Mouse (Mus musculus) adrenal gland, postnatal 25 days (tissue): ENCODE results near the gene Ezh1. TPM values are rescaled to one million over a fixed set of nuclear protein-coding genes. Genes with fewer than 3 reads are reported as not detected.
A peak's percentile ranks its signal among the peaks of the same experiment; 100 is the strongest.
"Not testable (repeated sequence)": the region's sequence is repeated elsewhere in the genome, so short reads cannot be mapped to it uniquely, and the experiment has no call there.

Experiments
- DNase-seq: peaks from one replicate; pipeline ENCODE4 v3.0.0; 2021; ENCODE audit warnings: mixed read lengths
- total RNA-seq: library from RNA; stranded (reverse); gene quantifications from 2 replicates; pipeline ENCODE4 v1.2.3, GENCODE M21; 2021

Gene Ezh1
- total RNA-seq, 1 experiment from 2014 or later, result 49.6 TPM

GRCm38 (mm10) chr11:101168301-101168980 lies 57.8 kb downstream of the Ezh1 start:
- DNase-seq, result peak; percentile 68

GRCm38 (mm10) chr11:101167963-101168300 lies 58.3 kb downstream of the Ezh1 start:
- no peak for DNase-seq

DNA sequence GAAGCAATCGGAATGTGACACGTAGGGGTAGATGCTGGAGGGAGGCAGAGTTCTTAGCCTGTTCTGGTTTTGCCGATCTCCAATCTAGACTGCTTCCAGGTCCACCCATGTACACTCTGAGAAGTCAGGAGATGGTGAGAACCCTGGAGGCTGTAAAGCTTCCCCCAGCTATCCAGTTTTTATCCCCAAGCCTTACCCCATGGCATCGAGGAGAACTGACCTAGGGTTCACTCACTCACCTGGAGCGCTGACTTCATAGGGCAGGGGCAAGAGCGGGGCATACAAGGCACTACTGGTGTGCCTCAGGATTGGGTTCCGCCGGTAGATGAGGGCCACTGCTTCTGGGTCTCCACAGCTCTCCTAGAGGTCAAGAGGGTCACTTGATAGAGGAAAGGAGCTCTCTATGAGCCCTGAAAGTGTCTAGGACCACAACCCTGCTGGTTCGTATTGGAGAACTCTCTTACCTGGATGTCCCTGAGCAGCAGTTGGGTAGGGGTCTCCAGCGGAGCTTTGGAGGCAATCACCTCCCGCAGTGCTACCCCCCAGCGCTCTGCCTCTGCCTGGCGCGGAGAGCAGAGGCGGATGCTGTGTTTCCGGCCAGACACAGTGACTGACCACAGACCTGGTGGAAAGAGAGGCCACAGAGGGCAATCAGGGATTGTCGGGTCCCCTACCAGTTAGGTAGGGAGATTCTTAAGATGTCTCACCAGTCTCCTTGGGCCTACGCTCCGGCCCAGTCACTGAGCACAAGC lies 58.9 kb downstream of the Ezh1 start:
- no peak for DNase-seq

GRCm38 (mm10) chr11:101166357-101166756 lies 59.9 kb downstream of the Ezh1 start:
- DNase-seq, result no peak

DNA sequence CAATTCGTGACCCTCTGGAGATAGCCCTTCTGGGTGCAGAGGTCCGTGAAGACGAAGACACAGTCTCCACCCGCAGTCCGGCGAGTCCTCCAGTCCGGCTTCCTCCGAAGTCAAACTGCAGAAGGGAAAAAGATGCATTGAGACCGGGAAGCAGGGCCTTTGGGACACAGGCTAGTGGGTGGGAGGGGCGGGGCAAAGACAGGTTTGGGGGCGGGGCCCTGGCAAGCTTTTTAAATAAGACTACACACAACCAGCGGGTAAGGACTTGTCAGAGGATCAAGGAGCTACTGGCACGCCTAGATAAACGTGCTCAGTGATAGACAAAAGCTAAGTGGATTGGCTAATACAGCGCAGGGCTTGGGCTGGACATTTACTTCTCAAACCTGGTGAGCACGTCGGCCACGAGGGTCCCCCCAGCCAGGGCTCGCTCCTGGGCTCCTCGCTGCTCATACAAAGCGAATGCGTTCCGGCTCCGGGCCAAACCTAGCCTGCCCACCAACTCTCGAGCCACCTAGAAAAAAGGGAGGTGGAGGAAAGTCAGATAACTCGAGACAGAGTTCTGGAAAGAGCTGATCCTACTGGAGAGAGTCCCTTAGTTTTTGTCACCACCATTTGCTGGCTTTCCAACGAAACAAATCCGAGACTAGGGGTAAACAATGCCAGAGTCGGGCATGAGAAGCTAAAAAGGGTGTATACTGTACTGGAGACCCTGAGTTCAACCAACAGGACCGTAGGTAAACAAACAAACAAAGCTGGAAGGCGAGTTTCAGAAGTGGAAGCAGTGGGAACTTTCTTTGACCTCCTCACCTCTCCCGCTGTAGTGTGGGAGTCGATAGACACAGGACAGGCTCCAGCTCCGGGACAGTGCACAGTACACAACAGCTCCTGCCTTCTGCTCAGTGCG lies 61.3 kb downstream of the Ezh1 start:
- no peak for DNase-seq

GRCm38 (mm10) chr11:101164351-101164665 lies 62.0 kb downstream of the Ezh1 start:
- no peak for DNase-seq

DNA sequence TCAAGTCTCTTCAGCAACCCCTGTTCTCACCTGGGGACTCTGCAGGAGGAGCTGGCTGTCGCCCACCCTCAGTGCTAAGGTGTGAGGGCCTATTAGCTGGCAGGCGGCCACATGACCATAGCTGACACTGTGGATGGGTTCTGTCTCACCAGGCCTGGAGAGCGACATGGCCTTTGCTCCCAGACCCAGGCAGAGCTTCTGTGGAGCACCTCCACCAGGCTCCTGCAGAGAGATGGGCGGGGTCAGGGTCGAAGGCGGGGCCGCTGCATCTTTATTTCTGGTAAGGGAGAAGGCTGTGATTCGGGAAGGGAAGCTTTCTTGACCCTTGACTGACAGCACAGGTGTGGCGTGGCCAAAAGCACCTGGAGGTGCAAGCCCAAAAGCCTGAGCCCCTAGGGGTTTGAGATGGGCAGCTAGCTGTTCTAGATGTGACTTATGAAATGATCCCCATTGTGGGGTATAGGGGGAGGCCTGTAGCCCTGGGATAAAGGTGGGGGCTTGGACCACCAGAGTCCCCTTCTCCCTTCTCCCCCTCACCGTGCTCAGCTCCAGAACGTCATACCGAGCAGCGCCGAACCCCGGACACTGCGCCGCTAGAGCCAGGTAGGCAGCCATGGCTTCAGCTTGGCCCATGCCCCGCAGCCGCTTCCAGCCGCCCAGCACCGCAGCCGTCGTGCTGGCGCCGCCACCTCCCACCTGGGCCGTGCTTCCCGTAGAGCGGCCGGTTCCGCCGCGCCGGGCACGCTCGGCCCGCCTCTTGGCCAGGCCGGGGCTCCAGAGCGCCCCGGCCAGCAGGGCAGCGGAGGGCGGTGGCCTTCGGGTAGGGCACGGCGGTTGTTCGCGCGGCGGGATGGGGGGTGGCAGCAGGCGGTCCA lies 62.5 kb downstream of the Ezh1 start:
- no peak for DNase-seq

DNA sequence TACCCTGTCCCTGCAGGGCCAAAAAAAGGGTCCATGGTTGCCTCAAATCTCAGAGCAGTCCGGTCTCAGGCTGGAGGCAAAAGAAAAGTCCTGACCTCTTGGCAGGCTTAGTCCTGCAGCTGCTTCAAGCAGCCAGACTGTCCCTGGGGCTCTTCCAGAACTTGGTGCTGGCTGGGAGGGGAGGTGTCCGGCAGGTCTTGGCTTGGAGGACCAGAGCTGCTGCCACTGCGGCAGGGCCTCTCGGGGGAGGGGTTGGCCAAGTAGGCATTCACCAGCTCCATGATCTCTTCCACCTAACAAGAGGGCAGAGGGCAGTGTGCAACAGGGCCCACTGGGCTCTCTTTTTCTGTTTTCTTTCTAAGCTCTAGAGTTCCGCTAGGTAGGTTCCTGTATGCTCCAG lies 63.5 kb downstream of the Ezh1 start:
- peak; percentile 54 for DNase-seq

GRCm38 (mm10) chr11:101162301-101162700 lies 64.0 kb downstream of the Ezh1 start:
- DNase-seq, result no peak

- no peak for DNase-seq
Measured at GRCm38 (mm10) chr11:101161551-101161950, 64.7 kb downstream of the Ezh1 start.

DNA sequence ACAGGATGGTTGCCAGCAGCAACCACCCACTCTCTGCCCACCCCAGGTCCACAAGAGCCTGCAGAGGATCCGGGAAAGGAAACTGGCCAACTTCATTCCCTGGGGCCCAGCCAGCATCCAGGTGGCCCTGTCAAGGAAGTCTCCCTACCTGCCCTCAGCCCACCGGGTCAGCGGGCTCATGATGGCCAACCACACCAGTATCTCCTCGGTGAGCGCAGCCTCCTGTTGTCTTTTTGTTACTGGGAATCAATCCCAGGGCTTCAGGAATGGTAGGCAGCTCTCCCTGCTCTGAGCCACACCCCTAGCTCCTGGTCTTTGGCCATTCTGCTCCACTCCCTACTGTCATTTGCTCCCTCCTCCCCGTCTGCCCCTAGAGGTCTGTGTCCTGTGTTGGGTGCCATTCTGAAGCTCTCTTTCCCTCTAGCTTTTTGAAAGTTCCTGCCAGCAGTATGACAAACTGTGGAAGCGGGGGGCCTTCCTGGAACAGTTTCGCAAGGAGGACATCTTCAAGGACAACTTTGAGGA lies 65.2 kb downstream of the Ezh1 start:
- DNase-seq, result not testable (repeated sequence)

- DNase-seq, result not testable (repeated sequence)
Measured at GRCm38 (mm10) chr11:101160151-101160550, 66.1 kb downstream of the Ezh1 start.

DNA sequence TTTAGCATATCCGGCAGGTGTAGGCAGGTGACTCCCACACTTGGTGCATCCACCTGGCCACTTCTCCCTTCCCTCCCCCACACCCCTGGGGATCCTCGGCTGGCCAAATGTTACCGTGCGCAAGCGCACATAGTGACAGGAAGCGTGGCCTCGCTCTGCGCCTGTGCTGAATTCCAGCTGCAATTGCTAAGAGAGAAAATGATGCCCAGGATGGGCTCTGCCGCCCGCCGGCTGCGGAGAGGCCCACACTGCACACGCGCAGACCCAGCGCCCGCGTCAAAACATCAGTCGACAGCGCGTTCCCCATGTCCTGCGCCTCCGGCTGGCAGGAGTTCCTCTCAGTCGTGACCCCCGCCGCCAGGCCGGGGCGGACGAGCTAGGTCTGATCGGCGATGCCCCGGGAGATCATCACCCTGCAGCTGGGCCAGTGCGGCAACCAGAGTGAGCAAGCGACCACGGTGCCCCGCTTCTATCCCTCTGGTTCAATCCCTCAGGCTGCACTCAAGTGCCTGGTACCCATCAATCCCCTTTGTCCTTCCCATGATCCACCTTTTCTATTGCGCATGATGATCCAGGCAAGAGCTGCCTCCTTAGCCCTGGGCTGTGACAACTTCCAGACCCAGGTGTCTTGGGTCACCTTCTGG lies 70.4 kb downstream of the Ezh1 start, which contains the start of gene Tubg2:
Tubg2 (plus strand) TSS at position 180 of the 644 bp plus-strand sequence.
- DNase-seq, result peak; percentile 64

GRCm38 (mm10) chr11:101155151-101155550 lies 71.1 kb downstream of the Ezh1 start:
- DNase-seq, result no peak

DNA sequence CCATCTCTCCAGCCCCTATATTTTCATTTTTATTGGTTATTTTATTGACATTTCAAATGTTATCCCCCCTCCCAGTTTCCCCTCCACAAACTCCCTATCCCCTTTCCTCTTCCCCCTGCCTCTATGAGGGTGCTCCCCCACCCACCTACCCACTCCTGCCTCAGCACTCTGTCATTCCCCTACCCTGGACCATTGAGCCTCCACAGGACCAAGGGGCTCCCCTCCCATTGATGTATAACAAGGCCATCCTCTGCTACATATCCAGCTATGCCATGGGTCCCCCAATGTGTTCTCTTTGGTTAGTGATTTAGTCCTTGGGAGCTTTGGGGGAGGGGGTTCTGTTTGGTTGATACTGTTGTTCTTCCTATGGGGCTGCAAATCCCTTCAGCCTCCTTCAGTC lies 71.6 kb downstream of the Ezh1 start:
- no peak for DNase-seq

DNA sequence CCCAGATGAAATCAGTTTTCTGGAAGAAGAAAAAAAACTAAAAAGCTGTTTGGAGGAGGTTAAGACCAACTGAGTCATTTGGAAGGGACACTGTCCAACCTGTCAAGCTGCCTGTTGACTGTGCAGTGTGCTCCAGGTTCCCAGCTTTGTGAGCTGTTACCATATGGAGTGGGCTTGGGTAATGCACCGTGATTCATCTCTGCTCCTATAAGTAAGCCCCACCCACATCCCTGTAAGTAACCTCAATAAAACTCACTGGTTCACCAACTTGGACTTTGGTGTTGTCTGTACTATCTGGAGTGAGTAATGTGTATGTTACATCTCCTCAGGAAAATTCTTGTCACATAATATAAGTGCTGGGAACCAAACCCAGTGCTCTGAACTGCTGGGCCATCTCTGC lies 73.4 kb downstream of the Ezh1 start:
- no peak for DNase-seq

DNA sequence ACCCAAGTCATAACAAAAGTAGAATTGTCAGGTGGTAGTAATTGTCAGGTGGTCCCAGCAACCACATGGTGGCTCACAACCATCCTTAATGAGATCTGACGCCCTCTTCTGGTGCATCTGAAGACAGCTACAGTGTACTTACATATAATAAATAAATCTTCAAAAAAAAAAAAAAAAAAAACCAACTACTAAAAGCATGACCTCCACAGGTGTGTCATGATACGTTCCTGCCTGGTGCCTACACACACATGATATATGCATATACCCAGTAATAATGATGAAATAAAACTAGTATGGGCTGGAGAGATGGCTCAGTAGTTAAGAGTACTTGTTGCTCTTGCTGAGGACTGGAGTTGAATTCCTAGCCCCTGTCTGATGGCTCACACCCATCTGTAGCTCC lies 75.2 kb downstream of the Ezh1 start:
- no peak for DNase-seq

DNA sequence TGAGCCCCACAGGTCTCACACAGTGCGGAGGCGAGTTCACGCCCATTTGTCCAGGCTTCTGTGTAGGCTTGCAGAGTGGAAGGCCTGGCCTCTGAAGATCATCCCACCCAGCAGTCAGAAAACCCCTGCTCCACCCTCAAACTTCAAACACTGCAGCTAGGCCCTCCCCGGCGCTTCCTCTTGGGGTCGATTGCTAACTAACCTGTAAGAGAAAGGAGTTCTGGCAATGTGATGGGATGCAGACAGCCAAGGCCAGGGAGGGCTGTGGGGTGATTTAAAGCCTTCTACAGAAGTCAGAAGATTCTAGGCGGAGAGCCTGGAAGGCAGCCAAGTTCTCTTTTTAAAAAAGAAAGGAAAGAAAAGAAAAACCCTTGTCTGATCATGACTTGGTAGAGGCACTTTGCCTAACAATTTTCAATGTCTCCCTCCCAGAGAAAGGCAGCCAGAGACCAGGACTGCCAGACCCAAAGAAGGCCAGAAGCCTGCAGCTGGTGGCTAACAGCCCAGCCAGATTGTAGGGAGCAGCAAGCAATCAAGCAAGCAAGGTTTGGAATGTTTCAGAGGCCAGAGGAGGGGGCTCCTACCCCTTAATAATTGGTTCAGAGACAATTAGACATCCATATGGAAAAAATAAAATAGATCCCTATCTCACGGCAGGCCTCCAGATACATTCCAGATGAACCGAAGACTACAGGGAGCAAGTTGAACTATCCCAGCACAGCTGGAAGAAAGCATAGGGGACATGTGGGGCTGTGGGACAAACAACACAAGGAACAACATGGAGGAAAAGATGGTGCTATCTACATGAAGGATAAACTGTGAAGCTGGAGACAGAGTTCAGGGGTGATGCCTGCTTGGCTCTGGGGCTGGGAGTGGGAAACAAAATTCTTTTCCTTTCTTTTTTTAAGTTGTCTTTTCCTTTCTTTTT lies 76.8 kb downstream of the Ezh1 start:
- peak; percentile 38 for DNase-seq

- DNase-seq, result no peak
Measured at GRCm38 (mm10) chr11:101148751-101149150, 77.5 kb downstream of the Ezh1 start.

DNA sequence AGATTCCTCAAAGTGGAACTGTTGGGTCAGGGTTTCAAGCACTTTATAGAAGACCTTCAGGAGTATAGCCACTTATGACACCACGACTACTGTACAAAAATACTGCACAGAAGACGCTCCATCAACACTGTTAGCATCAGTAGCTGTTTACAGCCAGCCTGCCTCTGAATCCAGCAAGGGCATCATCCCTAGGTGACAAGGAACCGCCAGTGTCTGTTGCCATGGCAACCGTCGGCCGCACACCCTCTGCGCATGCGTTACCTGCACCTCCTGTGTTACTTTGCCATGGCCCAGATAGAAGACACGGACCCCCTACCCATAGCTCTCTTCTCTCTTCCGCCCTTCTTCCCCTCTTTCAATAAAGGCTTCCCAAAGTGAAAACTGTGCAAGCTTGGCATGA lies 79.9 kb downstream of the Ezh1 start:
- no peak for DNase-seq
